Mouse (Mus musculus) forebrain, embryonic 14.5 days (tissue): ENCODE results near the gene Kdm4c. TPM values are rescaled to one million over a fixed set of nuclear protein-coding genes. Genes with fewer than 3 reads are reported as not detected.
A peak's percentile ranks its signal among the peaks of the same experiment; 100 is the strongest.

Experiments
- ATAC-seq: fragments of 200-750 bp; cut with Nextera tagmentation; 2 replicates; pipeline ENCODE4 v1.8.0; 2017; ENCODE audit warnings: mild to moderate bottlenecking, moderate library complexity
- DNase-seq: peaks from one replicate; pipeline ENCODE4 v3.0.0-alpha.2; 2015; ENCODE audit warnings: low spot score
- H3K27ac ChIP-seq: fragments of 300-500 bp; sonication (generic); 2 replicates; pipeline ENCODE4 v1.5.1; 2014; ENCODE audit warnings: low read depth, mild to moderate bottlenecking, control low read depth, low read length, moderate library complexity
- H3K27me3 ChIP-seq: fragments of 300-500 bp; sonication (generic); replicated peaks from 2 replicates; pipeline ENCODE4 v1.6.1; 2014; ENCODE audit warnings: low read length, control low read depth, mixed read lengths; ENCODE audit not compliant: control insufficient read depth, insufficient read depth
- H3K36me3 ChIP-seq: fragments of 300-500 bp; sonication (generic); 2 replicates; pipeline ENCODE4 v1.6.1; 2014; ENCODE audit warnings: low read length, control low read depth; ENCODE audit not compliant: control insufficient read depth, insufficient read depth
- H3K4me1 ChIP-seq: fragments of 300-500 bp; sonication (generic); 2 replicates; pipeline ENCODE4 v1.6.1; 2014; ENCODE audit warnings: antibody characterized with exemption, low read length, control low read depth; ENCODE audit not compliant: control insufficient read depth, insufficient read depth
- H3K4me2 ChIP-seq: fragments of 300-500 bp; sonication (generic); 2 replicates; pipeline ENCODE4 v1.6.1; 2014; ENCODE audit warnings: mild to moderate bottlenecking, control low read depth, low read length
- H3K4me3 ChIP-seq: fragments of 300-500 bp; sonication (generic); 2 replicates; pipeline ENCODE4 v1.5.1; 2014; ENCODE audit warnings: low read depth, low read length, control low read depth
- H3K9ac ChIP-seq: fragments of 300-500 bp; sonication (generic); 2 replicates; pipeline ENCODE4 v1.6.1; 2014; ENCODE audit warnings: mild to moderate bottlenecking, low read length, control low read depth, moderate library complexity
- H3K9me3 ChIP-seq: fragments of 300-500 bp; sonication (generic); replicated peaks from 2 replicates; pipeline ENCODE4 v1.6.1; 2016; ENCODE audit warnings: low read length, control low read depth, mixed read lengths; ENCODE audit not compliant: control insufficient read depth
- WGBS: fragments of 180-500 bp; shearing (Covaris S2); extraction: QIAGEN DNeasy Blood & Tissue Kit; methylation state at CpG from one replicate; pipeline ENCODE4 v1.1.7; 2014; 5-methylcytosine and 5-hydroxymethylcytosine counted together
- polyA plus RNA-seq: library from polyadenylated mRNA; unstranded; fragments of >200 nt; fragmentation: Nextera tagmentation; extraction: Ambion mirVana; gene quantifications from 2 replicates; pipeline ENCODE4 v1.2.1, GENCODE M21; 2014

Kdm4c gene
- polyA plus RNA-seq, 1 experiment from 2014 or later, result 14.7 TPM

GRCm38 (mm10) chr4:74252245-74253105 is 10.2 kb downstream of the Kdm4c start:
- DNase-seq, result peak; percentile 64
- peak overlapping the region; percentile 85 for H3K4me3 ChIP-seq
- no peaks in the 10 kb centered on the region for H3K9me3 ChIP-seq
- H3K4me1 ChIP-seq, result peaks cover 4% of the 10 kb centered on the region
- peak overlapping the region; percentile 88 for H3K9ac ChIP-seq
- peak overlapping the region; percentile 88 for H3K27ac ChIP-seq
- H3K36me3 ChIP-seq, result no peaks in the 10 kb centered on the region
- peak; percentile 42 for ATAC-seq
- 1% methylated on average over 46 of the region's 46 CpGs for WGBS
- no peaks in the 10 kb centered on the region for H3K27me3 ChIP-seq
- H3K4me2 ChIP-seq, result peak overlapping the region; percentile 67

- Histone ChIP-seq H3K9me3 (no peaks in the 10 kb centered on the region), H3K27me3 (no peaks in the 10 kb centered on the region), H3K4me3 (no peak overlapping the region), H3K27ac (no peak overlapping the region), H3K9ac (no peak overlapping the region), H3K4me1 (peaks cover 2% of the 10 kb centered on the region), H3K36me3 (no peaks in the 10 kb centered on the region), H3K4me2 (no peak overlapping the region)
- 11% methylated on average over 5 of the region's 5 CpGs for WGBS
- DNase-seq (peak; percentile 2), ATAC-seq (no peak)
These were observed 15.6 kb downstream of the Kdm4c start for GRCm38 (mm10) chr4:74257882-74258281.

- no peak overlapping the region for H3K27ac ChIP-seq
- no peak overlapping the region for H3K4me3 ChIP-seq
- no peaks in the 10 kb centered on the region for H3K27me3 ChIP-seq
- no peaks in the 10 kb centered on the region for H3K36me3 ChIP-seq
- no peak overlapping the region for H3K9ac ChIP-seq
- no peak for ATAC-seq
- DNase-seq, result no peak
- H3K4me1 ChIP-seq, result no peaks in the 10 kb centered on the region; the same call in none of the 2 replicates
- H3K9me3 ChIP-seq, result no peaks in the 10 kb centered on the region
- 33% methylated on average over 1 of the region's 1 CpGs for WGBS
- no peak overlapping the region for H3K4me2 ChIP-seq
These were observed 16.2 kb downstream of the Kdm4c start for GRCm38 (mm10) chr4:74258538-74258937.

GRCm38 (mm10) chr4:74259331-74259730 is 17.0 kb downstream of the Kdm4c start:
- no peaks in the 10 kb centered on the region for H3K36me3 ChIP-seq
- H3K27ac ChIP-seq, result no peak overlapping the region
- no peak overlapping the region for H3K9ac ChIP-seq
- ATAC-seq, result no peak
- no peaks in the 10 kb centered on the region for H3K27me3 ChIP-seq
- H3K4me3 ChIP-seq, result no peak overlapping the region
- H3K4me2 ChIP-seq, result no peak overlapping the region
- no peaks in the 10 kb centered on the region for H3K9me3 ChIP-seq
- no peaks in the 10 kb centered on the region; the same call in none of the 2 replicates for H3K4me1 ChIP-seq
- DNase-seq, result no peak
- WGBS, result 11% methylated on average over 3 of the region's 3 CpGs

GRCm38 (mm10) chr4:74261879-74262278 is 19.6 kb downstream of the Kdm4c start:
- Histone ChIP-seq H3K4me2 (no peak overlapping the region), H3K27ac (no peak overlapping the region), H3K36me3 (no peaks in the 10 kb centered on the region), H3K27me3 (no peaks in the 10 kb centered on the region), H3K4me1 (no peaks in the 10 kb centered on the region; the same call in 1 of the 2 replicates), H3K9me3 (no peaks in the 10 kb centered on the region), H3K9ac (no peak overlapping the region), H3K4me3 (no peak overlapping the region)
- DNase-seq (no peak), ATAC-seq (no peak)

GRCm38 (mm10) chr4:74264428-74264955 is 22.2 kb downstream of the Kdm4c start:
- DNase-seq, result no peak
- Histone ChIP-seq H3K9ac (no peak overlapping the region), H3K4me1 (no peaks in the 10 kb centered on the region), H3K27ac (no peak overlapping the region), H3K27me3 (no peaks in the 10 kb centered on the region), H3K9me3 (no peaks in the 10 kb centered on the region), H3K4me3 (no peak overlapping the region), H3K36me3 (peaks cover 4% of the 10 kb centered on the region; the same call in 1 of the 2 replicates), H3K4me2 (no peak overlapping the region)
- WGBS, result 92% methylated on average over 5 of the region's 5 CpGs
- ATAC-seq, result no peak

GRCm38 (mm10) chr4:74271180-74271579 is 28.9 kb downstream of the Kdm4c start:
- Histone ChIP-seq H3K9me3 (no peaks in the 10 kb centered on the region), H3K27me3 (no peaks in the 10 kb centered on the region), H3K9ac (no peak overlapping the region), H3K4me2 (no peak overlapping the region), H3K4me1 (no peaks in the 10 kb centered on the region), H3K36me3 (peaks cover 13% of the 10 kb centered on the region), H3K4me3 (no peak overlapping the region), H3K27ac (no peak overlapping the region)
- no peak for ATAC-seq
- WGBS, result 94% methylated on average over 5 of the region's 5 CpGs
- DNase-seq, result no peak

GRCm38 (mm10) chr4:74277486-74277885 is 35.2 kb downstream of the Kdm4c start:
- no peaks in the 10 kb centered on the region for H3K9me3 ChIP-seq
- ATAC-seq (0 out of 2 replicates have a peak, but pooled peaks have one; percentile 29), DNase-seq (no peak)
- H3K36me3 ChIP-seq, result peaks cover 4% of the 10 kb centered on the region; the same call in 1 of the 2 replicates
- no peaks in the 10 kb centered on the region for H3K27me3 ChIP-seq
- H3K4me3 ChIP-seq, result no peak overlapping the region
- H3K27ac ChIP-seq, result no peak overlapping the region
- H3K9ac ChIP-seq, result no peak overlapping the region
- no peaks in the 10 kb centered on the region for H3K4me1 ChIP-seq
- 88% methylated on average over 1 of the region's 1 CpGs for WGBS
- no peak overlapping the region for H3K4me2 ChIP-seq

GRCm38 (mm10) chr4:74280170-74280569 is 37.9 kb downstream of the Kdm4c start:
- 89% methylated on average over 3 of the region's 3 CpGs for WGBS
- no peak for ATAC-seq

More at GRCm38 (mm10) chr4:74280170-74280569, 37.9 kb downstream of the Kdm4c start:
- Histone ChIP-seq H3K27ac (no peak overlapping the region), H3K36me3 (0 out of 2 replicates have a peak, but pooled peaks cover 8% of the 10 kb centered on the region), H3K9ac (no peak overlapping the region), H3K27me3 (no peaks in the 10 kb centered on the region), H3K4me1 (no peaks in the 10 kb centered on the region), H3K4me2 (no peak overlapping the region), H3K4me3 (no peak overlapping the region), H3K9me3 (no peaks in the 10 kb centered on the region)
- no peak for DNase-seq
